Mouse (Mus musculus): ENCODE data around the gene Mgat4e.

The Mgat4e gene

DNA sequence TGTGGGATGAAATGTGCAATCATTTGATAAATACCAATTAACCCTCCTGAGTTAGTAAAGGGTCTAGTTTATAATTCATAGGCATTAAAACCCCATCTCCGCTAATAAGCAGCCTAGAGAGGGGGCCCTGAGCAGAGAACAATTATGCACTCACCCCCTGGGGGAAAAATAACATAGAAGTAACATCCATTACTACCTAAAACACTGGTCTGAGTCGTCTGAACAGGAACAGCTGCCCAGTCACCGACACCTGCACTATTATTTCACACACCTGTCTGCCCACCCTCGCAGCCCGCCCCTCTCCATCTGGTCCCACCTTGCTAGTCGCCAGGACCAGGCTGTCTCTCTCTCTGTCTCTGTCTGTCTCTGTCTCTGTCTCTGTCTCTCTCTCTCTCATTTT lies 36.9 kb downstream of the Mgat4e start:
- no peak for DNase-seq

DNA sequence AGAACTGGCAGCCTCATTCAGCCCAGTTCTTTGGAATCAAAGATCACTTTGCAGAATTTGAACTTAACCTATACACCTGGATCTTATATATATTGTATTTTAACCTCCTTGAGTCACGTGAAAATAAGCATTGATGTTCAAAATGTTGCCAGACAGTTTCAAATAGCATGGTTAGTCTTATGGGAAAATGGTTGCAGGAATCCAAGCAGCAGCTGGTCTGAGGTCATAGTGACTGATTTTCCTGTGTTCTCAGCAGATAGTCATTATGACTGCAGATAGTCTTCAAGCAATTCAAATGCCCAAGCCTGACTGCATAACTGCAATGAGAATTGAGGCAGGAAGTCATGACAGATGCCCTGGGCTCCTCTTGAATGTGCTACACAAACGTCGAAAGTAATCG lies 37.3 kb downstream of the Mgat4e start:
- no peak for DNase-seq

DNA sequence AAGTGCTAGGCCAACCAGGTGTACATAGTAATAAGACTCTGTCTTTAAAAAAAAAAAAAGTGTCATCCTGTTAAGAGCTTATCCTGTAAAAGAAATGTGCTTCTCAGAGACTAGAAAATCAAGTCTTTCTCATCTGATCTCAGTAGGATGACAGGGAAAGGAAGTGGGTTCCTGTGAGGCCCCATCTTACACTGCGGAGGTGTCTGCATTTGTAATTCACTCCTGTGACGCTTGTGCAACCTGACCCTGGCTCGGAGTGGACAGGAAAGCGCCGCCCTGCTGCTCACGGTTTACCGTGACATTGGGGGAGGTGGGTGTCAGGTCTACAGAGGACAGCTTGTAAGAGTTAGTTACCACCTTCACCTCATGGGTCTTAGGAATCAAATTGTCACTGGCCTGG lies 39.5 kb downstream of the Mgat4e start:
- DNase-seq, result no peak

DNA sequence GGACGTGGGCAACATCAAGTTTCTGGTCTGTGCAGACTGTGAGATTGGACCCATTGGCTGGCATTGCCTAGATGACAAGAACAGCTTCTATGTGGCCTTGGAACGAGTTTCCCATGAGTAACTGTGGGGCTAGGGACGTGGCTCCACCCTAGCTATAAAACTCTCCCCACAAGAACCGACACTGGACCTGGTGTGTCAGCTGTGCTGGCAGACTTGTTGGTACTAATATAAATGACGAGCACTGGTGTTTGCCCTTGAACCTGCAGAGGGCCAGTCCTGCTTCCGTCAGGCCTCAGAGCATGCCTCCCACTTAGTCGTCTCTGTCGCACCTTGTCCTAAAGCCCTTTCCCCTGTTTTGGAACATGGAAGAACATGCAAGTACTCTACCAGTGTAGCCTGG lies 43.3 kb downstream of the Mgat4e start:
- no peak for DNase-seq

DNA sequence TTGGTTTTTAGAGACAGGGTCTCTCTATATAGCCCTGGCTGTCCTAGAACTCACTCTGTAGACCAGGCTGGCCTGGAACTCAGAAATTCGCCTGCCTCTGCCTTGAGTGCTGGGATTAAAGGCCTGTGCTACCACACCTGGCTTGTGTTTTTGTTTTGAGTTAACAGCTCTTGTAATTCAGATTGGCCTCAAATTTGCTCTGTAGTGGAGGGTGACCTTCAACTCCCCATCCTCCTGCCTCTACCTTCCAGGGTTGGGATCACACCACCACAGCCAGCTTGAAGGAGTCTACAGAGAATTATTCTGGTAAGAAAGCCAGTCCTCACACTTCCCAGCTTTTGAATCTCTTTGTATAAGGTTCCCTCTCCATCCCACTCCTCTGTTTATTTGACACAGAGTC lies 48.6 kb downstream of the Mgat4e start:
- no peak for DNase-seq

DNA sequence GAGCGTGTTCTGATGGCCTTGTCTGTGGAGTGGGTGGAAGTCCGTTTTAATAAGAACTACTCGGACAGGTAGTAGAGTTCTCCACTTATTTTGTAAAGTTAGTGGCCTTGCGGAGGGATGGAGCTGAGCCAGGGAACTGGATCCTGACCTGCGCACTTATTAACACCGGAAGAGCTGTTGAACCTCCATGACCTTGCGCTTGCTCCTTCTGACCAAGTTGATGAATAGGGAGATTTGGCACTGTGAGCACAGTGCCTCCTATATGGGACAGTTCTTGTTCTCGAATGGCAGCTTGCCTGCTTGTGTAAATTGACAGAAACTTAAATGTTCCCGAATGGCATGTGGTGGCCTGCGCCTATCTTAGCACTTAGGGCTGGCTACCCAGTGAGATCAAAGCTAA lies 53.5 kb downstream of the Mgat4e start:
- DNase-seq, result no peak

DNA sequence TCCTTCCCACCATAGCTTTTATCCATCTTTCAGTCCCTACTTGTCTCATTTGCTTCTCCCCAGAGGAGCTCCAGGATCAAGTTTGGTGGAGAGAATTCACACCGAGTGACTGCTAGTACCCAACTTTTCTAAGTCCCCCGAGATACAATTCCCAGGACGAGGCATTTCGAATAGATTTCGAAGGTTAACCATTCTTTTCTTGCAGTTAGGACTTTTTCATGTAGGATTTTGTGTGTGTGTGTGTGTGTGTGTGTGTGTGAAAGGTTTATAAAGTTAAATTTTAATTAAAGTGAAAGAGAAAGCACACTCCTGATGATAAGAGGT lies 54.3 kb downstream of the Mgat4e start:
- no peak for DNase-seq

DNA sequence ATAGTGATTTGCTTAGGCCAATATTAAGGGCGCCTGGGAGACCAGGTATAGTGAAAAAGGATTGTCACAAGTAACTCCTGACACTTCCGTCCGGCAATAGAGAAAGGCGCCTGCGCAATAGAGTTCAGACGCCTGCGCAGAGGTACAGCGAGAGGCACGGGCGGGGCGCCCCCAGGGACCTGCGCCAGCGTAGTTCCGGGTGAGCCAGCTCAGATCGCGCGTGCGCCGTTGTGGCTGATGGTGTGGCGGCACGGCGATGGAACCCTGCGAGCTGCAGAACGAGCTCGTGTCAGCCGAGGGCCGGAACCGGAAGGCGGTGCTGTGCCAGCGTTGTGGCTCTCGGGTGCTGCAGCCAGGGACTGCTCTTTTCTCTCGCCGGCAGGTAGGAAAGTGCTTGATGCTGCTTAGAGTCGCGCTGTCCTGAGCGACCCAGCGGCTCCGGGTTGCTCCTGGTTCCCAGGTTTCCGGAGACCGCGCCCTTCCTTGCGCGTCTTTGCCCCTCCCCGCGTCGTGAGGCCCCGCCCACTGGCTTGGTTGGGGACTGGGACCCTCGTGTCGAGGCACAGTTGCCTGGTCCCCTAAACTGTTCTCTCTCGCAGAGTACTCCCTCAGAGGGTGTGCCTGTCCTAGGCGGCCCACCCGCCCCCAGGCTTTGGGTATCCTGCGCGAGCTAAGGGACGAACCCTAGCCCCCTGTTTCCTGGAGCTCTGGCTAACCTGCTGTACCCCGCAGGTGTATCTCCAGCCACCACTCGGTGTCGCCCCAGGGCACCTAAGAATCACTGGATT lies 54.9 kb downstream of the Mgat4e start, which contains the start of gene Rabif:
Gene Rabif (plus strand): TSS at position 221 of the 788 bp plus-strand sequence.
- DNase-seq, result peak; percentile 99

DNA sequence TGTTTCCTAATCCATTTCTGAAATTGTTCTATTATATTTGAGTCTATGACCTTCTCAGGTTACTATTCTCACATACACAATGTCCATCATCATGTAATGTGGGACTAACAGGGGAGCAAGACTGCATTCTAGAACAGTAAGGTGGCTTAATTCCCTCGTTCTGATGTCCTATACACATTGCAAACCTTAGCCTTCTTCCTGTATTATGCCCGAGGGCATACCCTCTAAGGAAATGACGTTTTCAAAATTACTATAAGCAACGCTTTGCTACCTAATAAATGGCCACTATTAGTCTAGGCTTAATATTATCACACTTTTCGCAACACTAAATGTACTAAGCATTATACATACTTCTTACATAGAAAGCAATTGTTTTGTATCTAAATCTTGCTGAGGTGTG lies 55.5 kb downstream of the Mgat4e start:
- no peak for DNase-seq

DNA sequence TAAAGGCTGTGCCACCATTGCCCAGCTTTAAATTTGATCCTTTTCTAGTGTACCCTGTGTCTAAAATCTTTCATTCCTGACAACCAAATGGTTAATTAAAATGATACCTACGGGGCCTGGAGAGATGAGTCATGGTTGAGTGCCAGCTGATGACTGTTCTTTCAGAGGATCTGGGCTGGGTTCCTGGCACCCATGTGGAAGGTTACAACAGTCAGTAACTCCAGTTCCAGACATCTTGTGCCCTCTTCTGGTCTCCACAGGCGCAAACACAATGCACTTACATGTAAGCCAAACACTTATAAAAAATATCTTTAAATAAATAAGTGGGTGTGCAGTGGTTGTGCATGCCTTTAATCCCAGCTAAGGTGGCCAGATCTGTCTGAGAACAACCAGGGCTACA lies 56.0 kb downstream of the Mgat4e start:
- DNase-seq, result no peak

DNA sequence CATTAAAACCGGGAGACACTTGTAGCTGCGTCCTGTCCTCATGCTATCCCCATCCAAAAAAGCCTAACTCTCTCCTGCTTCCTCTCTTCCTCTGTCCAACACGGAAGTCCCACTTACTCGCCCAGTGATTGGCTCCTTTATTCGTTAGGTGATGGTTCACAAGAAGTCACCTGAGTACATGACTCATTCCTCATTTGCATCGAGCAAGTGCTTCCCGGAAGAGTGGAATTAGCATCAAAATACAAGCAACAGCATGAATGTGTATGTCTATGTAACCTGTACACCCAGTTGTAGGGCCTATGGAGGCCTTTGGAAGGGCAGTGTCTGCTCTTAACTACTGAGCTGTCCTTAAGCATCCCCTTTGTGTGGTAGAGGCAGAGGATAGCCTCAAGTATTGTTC lies 57.2 kb downstream of the Mgat4e start:
- no peak for DNase-seq

Measured in cerebellum, adult 8-10 months (tissue).